Mouse (Mus musculus): ENCODE results near the gene Slc6a19.

GRCm38 (mm10) chr13:73700554-73700953, 4.1 kb downstream of the Slc6a19 start:
- TF ChIP-seq POLR2A (IDR thresholded peaks at IDR 0.05; ENCODE audit: borderline replicate concordance, insufficient read depth, low read length) = no peak
- no peak for TF ChIP-seq CTCF (IDR thresholded peaks at IDR 0.05; ENCODE audit: borderline replicate concordance, insufficient read depth, low read depth, low read length)

Data from cerebellum, adult 2 months (tissue).